15 mouse cellular contexts compared by ENCODE assay signal in genomic region chr2:28377948-28378822, GRCm38 (mm10).
A peak's percentile ranks its signal among the peaks of the same experiment; 100 is the strongest.
DNase-seq lines count a peak whose midpoint lies in the region; ATAC-seq and TF ChIP-seq lines count a peak whose summit lies in the region.
"Had no signal": no experiment of that assay in that cellular context is flagged by ENCODE, and none has a peak within 500 bp of the region (broad histone marks: within the 10 kb centered on the region; RNA-seq: fewer than 3 reads in every experiment).

No protein-coding gene starts in this region.

- intact Hi-C loops in heart, postnatal 36 days (cut with DNase I): no loop called here

- peaks cover 23% of the 10 kb centered on the region for H3K4me1 ChIP-seq in heart, embryonic 10.5 days
- H3K4me1 ChIP-seq in liver, postnatal 0 days (ENCODE audit: insufficient read depth): no peaks in the 10 kb centered on the region
- peaks cover 6% of the 10 kb centered on the region for H3K4me1 ChIP-seq in limb, embryonic 12.5 days (replicated peaks)
- H3K4me1 ChIP-seq in stomach, embryonic 16.5 days (ENCODE audit: control insufficient read depth, insufficient read depth, low read length): peaks cover 3% of the 10 kb centered on the region
- peaks cover 26% of the 10 kb centered on the region for H3K4me1 ChIP-seq in forebrain, embryonic 12.5 days

- ATAC-seq in liver, postnatal 0 days: no peak
- ATAC-seq in limb, embryonic 12.5 days (ENCODE audit: insufficient number of reproducible peaks, insufficient read depth, low FRiP score, low TSS enrichment, low read depth): no peak
- ATAC-seq in stomach, embryonic 16.5 days (ENCODE audit: insufficient read depth, low FRiP score): peak; percentile 68; the same call in 1 of the 2 replicates
- no peak for ATAC-seq in forebrain, embryonic 12.5 days (ENCODE audit: low FRiP score)
- ATAC-seq: hindbrain, postnatal 0 days; midbrain, embryonic 15.5 days had no signal

- no peaks in the 10 kb centered on the region for H3K9me3 ChIP-seq in heart, embryonic 10.5 days
- no peaks in the 10 kb centered on the region for H3K9me3 ChIP-seq in liver, postnatal 0 days (ENCODE audit: low read length)
- H3K9me3 ChIP-seq in limb, embryonic 12.5 days: no peaks in the 10 kb centered on the region
- H3K9me3 ChIP-seq in stomach, embryonic 16.5 days (replicated peaks; ENCODE audit: control insufficient read depth, low read length): no peaks in the 10 kb centered on the region
- H3K9me3 ChIP-seq in forebrain, embryonic 12.5 days: no peaks in the 10 kb centered on the region
- H3K9me3 ChIP-seq: midbrain, embryonic 15.5 days; neural tube, embryonic 13.5 days had no signal

- peak; percentile 92 for DNase-seq in heart, embryonic 10.5 days (ENCODE audit: low spot score)
- DNase-seq in heart, postnatal 36 days: no peak
- peak; percentile 72 for DNase-seq in liver
- DNase-seq in liver, postnatal 0 days: no peak
- no peak for DNase-seq in spleen, adult 12 weeks (ENCODE audit: low spot score)
- DNase-seq: adrenal gland, adult 8-10 months; cerebellum, adult 8-10 months; kidney, postnatal 36 days; lung, embryonic 14.5 days had no signal

- H3K36me3 ChIP-seq in heart, embryonic 10.5 days: no peaks in the 10 kb centered on the region
- H3K36me3 ChIP-seq in liver, postnatal 0 days (replicated peaks; ENCODE audit: insufficient read depth, low read length): no peaks in the 10 kb centered on the region
- no peaks in the 10 kb centered on the region for H3K36me3 ChIP-seq in limb, embryonic 12.5 days
- H3K36me3 ChIP-seq in stomach, embryonic 16.5 days (ENCODE audit: control insufficient read depth, insufficient read depth, low read length): no peaks in the 10 kb centered on the region
- H3K36me3 ChIP-seq in forebrain, embryonic 12.5 days (replicated peaks): no peaks in the 10 kb centered on the region
- H3K36me3 ChIP-seq: midbrain, embryonic 15.5 days; neural tube, embryonic 13.5 days had no signal

- H3K27ac ChIP-seq in heart, embryonic 10.5 days: peak overlapping the region; percentile 63
- H3K27ac ChIP-seq in liver, postnatal 0 days (ENCODE audit: low read depth): no peak overlapping the region
- H3K27ac ChIP-seq in limb, embryonic 12.5 days: no peak overlapping the region
- H3K27ac ChIP-seq in stomach, embryonic 16.5 days (ENCODE audit: low read length): no peak overlapping the region
- H3K27ac ChIP-seq in forebrain, embryonic 12.5 days: no peak overlapping the region
- H3K27ac ChIP-seq: hindbrain, postnatal 0 days; midbrain, embryonic 15.5 days; neural tube, embryonic 13.5 days had no signal

- peaks cover 13% of the 10 kb centered on the region; the same call in 1 of the 2 replicates for H3K27me3 ChIP-seq in heart, embryonic 10.5 days (ENCODE audit: insufficient read depth, poor library complexity, severe bottlenecking)
- H3K27me3 ChIP-seq in liver, postnatal 0 days (ENCODE audit: insufficient read depth, low read length): no peaks in the 10 kb centered on the region
- H3K27me3 ChIP-seq in limb, embryonic 12.5 days: peaks cover 5% of the 10 kb centered on the region; the same call in 1 of the 2 replicates
- H3K27me3 ChIP-seq in stomach, embryonic 16.5 days (ENCODE audit: control insufficient read depth, insufficient read depth, low read length): no peaks in the 10 kb centered on the region
- H3K27me3 ChIP-seq in forebrain, embryonic 12.5 days: peaks cover 3% of the 10 kb centered on the region; the same call in 1 of the 2 replicates
- H3K27me3 ChIP-seq: midbrain, embryonic 15.5 days; neural tube, embryonic 13.5 days had no signal

- no peak for TF ChIP-seq EP300 in liver, postnatal 0 days (IDR thresholded peaks at IDR 0.05; ENCODE audit: low read depth)

- WGBS in heart, embryonic 10.5 days: 51% methylated on average over 9 of the region's 9 CpGs
- 33% methylated on average over 9 of the region's 9 CpGs for WGBS in liver, postnatal 0 days (ENCODE audit: insufficient replicate concordance)
- 70% methylated on average over 9 of the region's 9 CpGs for WGBS in limb, embryonic 12.5 days
- 47% methylated on average over 9 of the region's 9 CpGs for WGBS in stomach, embryonic 16.5 days
- WGBS in forebrain, embryonic 12.5 days: 76% methylated on average over 9 of the region's 9 CpGs

- 0 out of 2 replicates have a peak overlapping the region, but pooled peaks have one; percentile 13 for H3K4me3 ChIP-seq in heart, embryonic 10.5 days
- H3K4me3 ChIP-seq in liver, postnatal 0 days (ENCODE audit: low read depth, low read length): no peak overlapping the region
- H3K4me3 ChIP-seq in limb, embryonic 12.5 days (replicated peaks): no peak overlapping the region
- no peak overlapping the region for H3K4me3 ChIP-seq in stomach, embryonic 16.5 days (replicated peaks; ENCODE audit: low read length)
- H3K4me3 ChIP-seq in forebrain, embryonic 12.5 days (replicated peaks): no peak overlapping the region
- H3K4me3 ChIP-seq: midbrain, embryonic 15.5 days; neural tube, embryonic 13.5 days had no signal

- no peak for TF ChIP-seq CTCF in liver, postnatal 0 days (IDR thresholded peaks at IDR 0.05; ENCODE audit: low read depth)

- no peak overlapping the region for H3K9ac ChIP-seq in liver, postnatal 0 days (replicated peaks)
- H3K9ac ChIP-seq in limb, embryonic 12.5 days (replicated peaks): 0 out of 2 replicates have a peak overlapping the region, but pooled peaks have one; percentile 0
- no peak overlapping the region for H3K9ac ChIP-seq in stomach, embryonic 16.5 days (ENCODE audit: low read length)
- no peak overlapping the region for H3K9ac ChIP-seq in forebrain, embryonic 12.5 days
- H3K9ac ChIP-seq: lung, embryonic 14.5 days; midbrain, embryonic 15.5 days; neural tube, embryonic 13.5 days had no signal

- H3K4me2 ChIP-seq in liver, postnatal 0 days (ENCODE audit: low read depth, low read length): no peak overlapping the region
- no peak overlapping the region for H3K4me2 ChIP-seq in limb, embryonic 12.5 days
- H3K4me2 ChIP-seq in stomach, embryonic 16.5 days (ENCODE audit: low read depth, low read length): 0 out of 2 replicates have a peak overlapping the region, but pooled peaks have one; percentile 5
- H3K4me2 ChIP-seq in forebrain, embryonic 12.5 days: no peak overlapping the region
- H3K4me2 ChIP-seq: lung, embryonic 14.5 days; midbrain, embryonic 15.5 days; neural tube, embryonic 13.5 days had no signal

Comparison
In these comparisons a context has a peak if more than half of its experiments do, and no peak if none do; other contexts are left out.
1. DNase-seq: peak in heart, embryonic 10.5 days (single experiment) and liver (single experiment); none in heart, postnatal 36 days (0 of 2), liver, postnatal 0 days (single experiment) and spleen, adult 12 weeks (single experiment).